In genomic region chr11:53441921-53442320, GRCm38 (mm10) we compare ENCODE assay signal across 13 mouse cellular contexts. TPM values are rescaled to one million over a fixed set of nuclear protein-coding genes. Genes with fewer than 3 reads are reported as not detected.
DNase-seq lines count a peak whose midpoint lies in the region; ATAC-seq lines count a peak whose summit lies in the region.
"Had no signal": no experiment of that assay in that cellular context is flagged by ENCODE, and none has a peak within 500 bp of the region (broad histone marks: within the 10 kb centered on the region; RNA-seq: fewer than 3 reads in every experiment).

No protein-coding gene starts in this region.

- DNase-seq in heart, postnatal 25 days (ENCODE audit: low spot score) = no peak
- peak; percentile 58 for DNase-seq in CD4-positive, CD25-positive, alpha-beta regulatory T cell, adult 2 months (ENCODE audit: low read depth, low spot score)
- DNase-seq in neural tube, embryonic 10.5 days (ENCODE audit: extremely low spot score, low spot score) = no peak
- no peak for DNase-seq in spleen, adult 12 weeks (ENCODE audit: low spot score)
- no peak for DNase-seq in gastrocnemius, postnatal 10 days
- DNase-seq: kidney, postnatal 25 days had no signal

- H3K4me3 ChIP-seq in heart, embryonic 11.5 days (ENCODE audit: low read depth, low read length) = no peak overlapping the region
- H3K4me3 ChIP-seq in embryonic facial prominence, embryonic 13.5 days = 0 out of 2 replicates have a peak overlapping the region, but pooled peaks have one; percentile 3
- no peak overlapping the region for H3K4me3 ChIP-seq in liver, embryonic 15.5 days (replicated peaks)
- H3K4me3 ChIP-seq: limb, embryonic 12.5 days; midbrain, embryonic 15.5 days had no signal

- ATAC-seq in heart, embryonic 11.5 days (replicated peaks; ENCODE audit: insufficient number of reproducible peaks, low FRiP score, low TSS enrichment) = no peak
- no peak for ATAC-seq in embryonic facial prominence, embryonic 13.5 days (ENCODE audit: insufficient number of reproducible peaks, insufficient read depth, low FRiP score, low TSS enrichment, low read depth)
- no peak for ATAC-seq in liver, embryonic 15.5 days (ENCODE audit: insufficient read depth)
- ATAC-seq: midbrain, embryonic 15.5 days had no signal

- 4% methylated on average over 12 of the region's 12 CpGs for WGBS in heart, embryonic 11.5 days (ENCODE audit: insufficient replicate concordance)
- 31% methylated on average over 12 of the region's 12 CpGs for WGBS in embryonic facial prominence, embryonic 13.5 days
- WGBS in liver, embryonic 15.5 days (ENCODE audit: insufficient replicate concordance) = 3% methylated on average over 12 of the region's 12 CpGs

- peak overlapping the region; percentile 62 for H3K9ac ChIP-seq in heart, embryonic 11.5 days (ENCODE audit: low read depth, low read length)
- H3K9ac ChIP-seq in embryonic facial prominence, embryonic 13.5 days = 0 out of 2 replicates have a peak overlapping the region, but pooled peaks have one; percentile 27
- H3K9ac ChIP-seq in liver, embryonic 15.5 days = 0 out of 2 replicates have a peak overlapping the region, but pooled peaks have one; percentile 8
- H3K9ac ChIP-seq: limb, embryonic 12.5 days; midbrain, embryonic 15.5 days had no signal

- H3K9me3 ChIP-seq in heart, embryonic 11.5 days (replicated peaks; ENCODE audit: control insufficient read depth, low read length) = no peaks in the 10 kb centered on the region
- no peaks in the 10 kb centered on the region for H3K9me3 ChIP-seq in embryonic facial prominence, embryonic 13.5 days
- no peaks in the 10 kb centered on the region for H3K9me3 ChIP-seq in liver, embryonic 15.5 days (replicated peaks)
- H3K9me3 ChIP-seq: limb, embryonic 12.5 days; midbrain, embryonic 15.5 days had no signal

- intact Hi-C loops in heart, postnatal 25 days (cut with DNase I) = no loop called here

- H3K27ac ChIP-seq in heart, embryonic 11.5 days (ENCODE audit: low read depth, low read length) = peak overlapping the region; percentile 82
- H3K27ac ChIP-seq in embryonic facial prominence, embryonic 13.5 days = peak overlapping the region; percentile 72; the same call in 1 of the 2 replicates
- no peak overlapping the region for H3K27ac ChIP-seq in liver, embryonic 15.5 days (replicated peaks)
- H3K27ac ChIP-seq: limb, embryonic 12.5 days; midbrain, embryonic 15.5 days had no signal

- no peaks in the 10 kb centered on the region for H3K27me3 ChIP-seq in heart, embryonic 11.5 days (ENCODE audit: control insufficient read depth, insufficient read depth, low read length)
- H3K27me3 ChIP-seq in embryonic facial prominence, embryonic 13.5 days = no peaks in the 10 kb centered on the region
- no peaks in the 10 kb centered on the region for H3K27me3 ChIP-seq in liver, embryonic 15.5 days
- H3K27me3 ChIP-seq: limb, embryonic 12.5 days; midbrain, embryonic 15.5 days had no signal

- H3K4me1 ChIP-seq in heart, embryonic 11.5 days (ENCODE audit: control insufficient read depth, insufficient read depth, low read length) = peaks cover 2% of the 10 kb centered on the region; the same call in 1 of the 2 replicates
- peaks cover 4% of the 10 kb centered on the region; the same call in 1 of the 2 replicates for H3K4me1 ChIP-seq in embryonic facial prominence, embryonic 13.5 days
- H3K4me1 ChIP-seq in liver, embryonic 15.5 days (replicated peaks) = peaks cover 23% of the 10 kb centered on the region
- H3K4me1 ChIP-seq: limb, embryonic 12.5 days; midbrain, embryonic 15.5 days had no signal

- peak overlapping the region; percentile 39 for H3K4me2 ChIP-seq in heart, embryonic 11.5 days
- 0 out of 2 replicates have a peak overlapping the region, but pooled peaks have one; percentile 9 for H3K4me2 ChIP-seq in embryonic facial prominence, embryonic 13.5 days
- H3K4me2 ChIP-seq in liver, embryonic 15.5 days = peak overlapping the region; percentile 13; the same call in 1 of the 2 replicates
- H3K4me2 ChIP-seq: limb, embryonic 12.5 days; midbrain, embryonic 15.5 days had no signal

- no peaks in the 10 kb centered on the region for H3K36me3 ChIP-seq in heart, embryonic 11.5 days (ENCODE audit: control insufficient read depth, insufficient read depth, low read length)
- no peaks in the 10 kb centered on the region for H3K36me3 ChIP-seq in embryonic facial prominence, embryonic 13.5 days
- no peaks in the 10 kb centered on the region for H3K36me3 ChIP-seq in liver, embryonic 15.5 days (replicated peaks)
- H3K36me3 ChIP-seq: limb, embryonic 12.5 days; midbrain, embryonic 15.5 days had no signal

RNA-seq across cellular contexts. Expression of gene Gdf9, which starts 11.1 kb away (rescaled TPM):
- 0.76 and 1.4 TPM in 2 replicates for polyA plus RNA-seq in heart, embryonic 11.5 days (2014; fragmentation: Nextera tagmentation; extraction: Ambion mirVana)
- total RNA-seq in heart, postnatal 25 days (2021) = under 1 TPM; 0.22 to 0.68 TPM
- polyA plus RNA-seq in embryonic facial prominence, embryonic 13.5 days (2015; fragmentation: Nextera tagmentation; extraction: Ambion mirVana) = 2.3 and 3.1 TPM in 2 replicates
- 0.13 and 0.24 TPM in 2 replicates for polyA plus RNA-seq in liver, embryonic 15.5 days (2015; fragmentation: Nextera tagmentation; extraction: Ambion mirVana)
- under 1 TPM; 0.81 to 0.87 TPM for total RNA-seq in gastrocnemius, postnatal 10 days (2021)

RNA-seq across cellular contexts. Expression of gene Uqcrq, which starts 11.3 kb away (rescaled TPM):
- 1,123 and 1,162 TPM in 2 replicates for polyA plus RNA-seq in heart, embryonic 11.5 days (2014; fragmentation: Nextera tagmentation; extraction: Ambion mirVana)
- 1,000 to 10,000 TPM; 2,761 to 2,992 TPM for total RNA-seq in heart, postnatal 25 days (2021)
- polyA plus RNA-seq in embryonic facial prominence, embryonic 13.5 days (2015; fragmentation: Nextera tagmentation; extraction: Ambion mirVana) = 536 and 539 TPM in 2 replicates
- 473 and 512 TPM in 2 replicates for polyA plus RNA-seq in liver, embryonic 15.5 days (2015; fragmentation: Nextera tagmentation; extraction: Ambion mirVana)
- 100 to 1,000 TPM; 882 to 991 TPM for total RNA-seq in gastrocnemius, postnatal 10 days (2021)

RNA-seq across cellular contexts. Expression of gene Gm10447, which starts 15.0 kb away (rescaled TPM):
- polyA plus RNA-seq in heart, embryonic 11.5 days (2014; fragmentation: Nextera tagmentation; extraction: Ambion mirVana) = 0.13 TPM in 1 of 2 replicates, not detected in the other
- not detected for total RNA-seq in heart, postnatal 25 days (2021)
- 0.22 and 0.25 TPM in 2 replicates for polyA plus RNA-seq in embryonic facial prominence, embryonic 13.5 days (2015; fragmentation: Nextera tagmentation; extraction: Ambion mirVana)
- 0.09 and 0.13 TPM in 2 replicates for polyA plus RNA-seq in liver, embryonic 15.5 days (2015; fragmentation: Nextera tagmentation; extraction: Ambion mirVana)
- total RNA-seq in gastrocnemius, postnatal 10 days (2021) = not detected
- polyA plus RNA-seq: embryonic facial prominence, embryonic 11.5 days; midbrain, embryonic 15.5 days had no signal

RNA-seq across cellular contexts. Expression of gene Shroom1, which starts 15.1 kb away (rescaled TPM):
- 3.3 and 3.7 TPM in 2 replicates for polyA plus RNA-seq in heart, embryonic 11.5 days (2014; fragmentation: Nextera tagmentation; extraction: Ambion mirVana)
- total RNA-seq in heart, postnatal 25 days (2021) = under 1 TPM; 0.49 to 0.59 TPM
- polyA plus RNA-seq in embryonic facial prominence, embryonic 13.5 days (2015; fragmentation: Nextera tagmentation; extraction: Ambion mirVana) = 5.7 and 5.9 TPM in 2 replicates
- 2.9 and 4.0 TPM in 2 replicates for polyA plus RNA-seq in liver, embryonic 15.5 days (2015; fragmentation: Nextera tagmentation; extraction: Ambion mirVana)
- under 1 TPM; 0.45 to 0.54 TPM for total RNA-seq in gastrocnemius, postnatal 10 days (2021)

RNA-seq across cellular contexts. Expression of gene Leap2, which starts 19.0 kb away (rescaled TPM):
- polyA plus RNA-seq in heart, embryonic 11.5 days (2014; fragmentation: Nextera tagmentation; extraction: Ambion mirVana) = not detected in 2 replicates
- not detected for total RNA-seq in heart, postnatal 25 days (2021)
- polyA plus RNA-seq in embryonic facial prominence, embryonic 13.5 days (2015; fragmentation: Nextera tagmentation; extraction: Ambion mirVana) = 0.94 TPM in 1 of 2 replicates, not detected in the other
- polyA plus RNA-seq in liver, embryonic 15.5 days (2015; fragmentation: Nextera tagmentation; extraction: Ambion mirVana) = 49.7 and 54.7 TPM in 2 replicates
- total RNA-seq in gastrocnemius, postnatal 10 days (2021) = not detected
- total RNA-seq: gastrocnemius, adult 8-10 months had no signal
- polyA plus RNA-seq: embryonic facial prominence, embryonic 11.5 days had no signal

Comparison
In these comparisons a context has a peak if more than half of its experiments do, and no peak if none do; other contexts are left out.
1. H3K9ac ChIP-seq: peak in every context shown above with its lines; median percentile 62 in heart, embryonic 11.5 days; 27 in embryonic facial prominence, embryonic 13.5 days; 8 in liver, embryonic 15.5 days.